Mouse (Mus musculus) intestine, embryonic 15.5 days (tissue): ENCODE data around the gene Prss53. TPM values are rescaled to one million over a fixed set of nuclear protein-coding genes. Genes with fewer than 3 reads are reported as not detected.
A peak's percentile ranks its signal among the peaks of the same experiment; 100 is the strongest.

Experiments used
- ATAC-seq: fragments of 200-750 bp; cut with Nextera tagmentation; 2 replicates; pipeline ENCODE4 v1.8.0; 2017; ENCODE audit warnings: moderate TSS enrichment, moderate library complexity
- H3K27ac ChIP-seq: fragments of 300-500 bp; sonication (generic); 2 replicates; pipeline ENCODE4 v1.5.1; 2015; ENCODE audit warnings: mild to moderate bottlenecking, inconsistent platforms
- H3K27me3 ChIP-seq: fragments of 300-500 bp; sonication (generic); replicated peaks from 2 replicates; pipeline ENCODE4 v1.6.1; 2015; ENCODE audit warnings: inconsistent platforms
- H3K36me3 ChIP-seq: fragments of 300-500 bp; sonication (generic); 2 replicates; pipeline ENCODE4 v1.6.1; 2015; ENCODE audit warnings: inconsistent platforms
- H3K4me1 ChIP-seq: fragments of 300-500 bp; sonication (generic); replicated peaks from 2 replicates; pipeline ENCODE4 v1.6.1; 2015; ENCODE audit warnings: inconsistent platforms
- H3K4me2 ChIP-seq: fragments of 300-500 bp; sonication (generic); replicated peaks from 2 replicates; pipeline ENCODE4 v1.6.1; 2015; ENCODE audit warnings: mild to moderate bottlenecking, inconsistent platforms
- H3K4me3 ChIP-seq: fragments of 300-500 bp; sonication (generic); replicated peaks from 2 replicates; pipeline ENCODE4 v1.5.1; 2015; ENCODE audit warnings: inconsistent platforms
- H3K9ac ChIP-seq: fragments of 300-500 bp; sonication (generic); 2 replicates; pipeline ENCODE4 v1.6.1; 2015; ENCODE audit warnings: inconsistent platforms
- H3K9me3 ChIP-seq: fragments of 300-500 bp; sonication (generic); 2 replicates; pipeline ENCODE4 v1.6.1; 2016; ENCODE audit warnings: inconsistent platforms
- WGBS: fragments of 180-500 bp; shearing (Covaris S2); methylation state at CpG from one replicate; pipeline ENCODE4 v1.1.7; 2015; 5-methylcytosine and 5-hydroxymethylcytosine counted together
- polyA plus RNA-seq: library from polyadenylated mRNA; unstranded; fragments of >200 nt; fragmentation: Nextera tagmentation; extraction: Ambion mirVana; gene quantifications from 2 replicates; pipeline ENCODE4 v1.2.1, GENCODE M21; 2015

Prss53 gene
- 1.7 and 2.3 TPM in 2 replicates for polyA plus RNA-seq

DNA sequence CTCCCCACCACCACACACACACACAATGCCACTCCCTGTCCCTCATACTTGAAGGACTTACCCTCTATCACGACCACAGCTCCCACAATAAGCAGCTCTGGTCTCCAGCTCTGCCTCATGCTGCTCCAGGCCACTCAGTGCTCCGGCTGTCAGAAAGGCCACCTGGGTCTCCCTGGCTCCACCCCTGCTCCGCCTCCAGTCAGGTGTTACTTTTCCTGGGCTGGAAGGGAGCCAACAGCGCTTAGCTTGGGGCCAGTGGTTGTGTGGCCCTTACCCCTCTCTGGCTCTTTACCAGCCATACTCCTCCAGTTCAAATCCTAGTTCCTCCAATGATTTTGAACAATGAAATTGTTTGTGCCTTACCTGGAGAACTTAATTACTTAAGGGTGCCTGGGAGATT, at the start of gene Prss53:
Gene Prss53 (minus strand): TSS at position 173 of the 400 bp plus-strand sequence.
- peak; percentile 28 for ATAC-seq
- no peak within 1 kb of the TSS for H3K4me2 ChIP-seq
- H3K9me3 ChIP-seq = no peaks in the 10 kb centered on the region
- H3K27me3 ChIP-seq = no peaks in the 10 kb centered on the region
- H3K9ac ChIP-seq = no peak within 1 kb of the TSS
- H3K4me1 ChIP-seq = peaks cover 8% of the 10 kb centered on the region
- H3K27ac ChIP-seq = no peak within 1 kb of the TSS
- H3K36me3 ChIP-seq = peaks cover 11% of the 10 kb centered on the region
- 25% methylated on average over 4 of the region's 4 CpGs for WGBS
- H3K4me3 ChIP-seq = no peak within 1 kb of the TSS

DNA sequence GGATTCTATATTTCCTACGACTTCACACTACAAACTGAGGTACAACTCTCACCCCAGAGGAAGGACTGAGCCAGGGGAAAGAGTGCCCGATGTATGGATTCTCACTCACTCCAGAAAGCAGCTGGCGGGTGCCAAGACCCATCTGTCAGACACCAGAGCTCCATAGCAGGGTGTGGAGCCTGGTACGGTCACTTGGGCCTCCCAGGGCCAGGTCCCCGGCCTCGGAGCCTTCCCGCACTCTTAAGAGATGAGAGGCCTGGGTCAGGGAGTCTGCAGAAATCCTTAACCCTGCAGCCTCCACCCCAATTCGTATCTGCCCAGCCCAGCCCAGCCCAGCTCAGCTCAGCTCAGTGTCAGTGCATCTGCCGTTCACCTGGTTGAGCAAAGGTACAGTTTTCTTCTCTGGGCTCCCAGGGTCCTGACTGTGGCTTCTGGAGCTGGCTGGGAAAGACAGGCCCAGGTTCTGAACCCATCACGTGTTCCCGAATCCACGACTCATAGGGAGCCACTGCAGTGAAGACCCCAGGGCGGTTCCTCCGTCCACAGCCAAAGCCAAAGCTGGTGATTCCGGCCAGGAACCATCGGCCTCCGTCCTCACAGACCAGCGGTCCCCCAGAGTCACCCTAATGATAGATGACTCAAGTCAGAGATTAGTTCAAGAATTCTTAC, 45.6 kb upstream of the Prss53 start:
- H3K4me1 ChIP-seq = peaks cover 31% of the 10 kb centered on the region
- no peak for ATAC-seq
- 0 out of 2 replicates have a peak overlapping the region, but pooled peaks have one; percentile 81 for H3K27ac ChIP-seq
- peak overlapping the region; percentile 75 for H3K4me3 ChIP-seq
- H3K27me3 ChIP-seq = no peaks in the 10 kb centered on the region
- no peaks in the 10 kb centered on the region for H3K36me3 ChIP-seq
- no peaks in the 10 kb centered on the region for H3K9me3 ChIP-seq
- peak overlapping the region; percentile 81 for H3K9ac ChIP-seq
- H3K4me2 ChIP-seq = peak overlapping the region; percentile 89
- 55% methylated on average over 18 of the region's 18 CpGs for WGBS

DNA sequence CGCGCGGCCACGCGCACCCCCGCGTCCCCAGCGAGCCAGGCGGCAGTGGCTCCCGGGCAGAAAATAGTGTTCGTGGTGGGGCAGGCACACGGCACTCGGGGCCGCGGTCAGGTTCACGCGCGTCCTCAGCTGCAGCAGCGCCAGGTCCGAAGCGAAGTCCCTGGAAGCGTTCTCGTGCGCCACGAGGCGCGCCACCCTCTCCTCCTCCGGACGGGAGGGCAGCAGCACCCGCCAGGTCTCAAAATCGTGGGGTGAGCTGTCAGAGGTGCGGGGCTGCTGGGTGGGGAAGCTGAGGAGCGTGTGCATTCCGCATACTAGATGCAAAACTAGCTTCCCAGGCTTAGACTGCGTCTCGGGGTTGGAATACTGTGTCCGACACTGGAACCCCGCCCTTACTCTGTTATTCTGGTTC, 45.0 kb upstream of the Prss53 start:
- Histone ChIP-seq H3K9ac (peak overlapping the region; percentile 81), H3K4me2 (peak overlapping the region; percentile 89), H3K27ac (peak overlapping the region; percentile 81), H3K4me1 (peaks cover 35% of the 10 kb centered on the region), H3K9me3 (no peaks in the 10 kb centered on the region), H3K4me3 (peak overlapping the region; percentile 75), H3K27me3 (no peaks in the 10 kb centered on the region), H3K36me3 (no peaks in the 10 kb centered on the region)
- peak; percentile 29 for ATAC-seq
- WGBS = 1% methylated on average over 38 of the region's 38 CpGs

DNA sequence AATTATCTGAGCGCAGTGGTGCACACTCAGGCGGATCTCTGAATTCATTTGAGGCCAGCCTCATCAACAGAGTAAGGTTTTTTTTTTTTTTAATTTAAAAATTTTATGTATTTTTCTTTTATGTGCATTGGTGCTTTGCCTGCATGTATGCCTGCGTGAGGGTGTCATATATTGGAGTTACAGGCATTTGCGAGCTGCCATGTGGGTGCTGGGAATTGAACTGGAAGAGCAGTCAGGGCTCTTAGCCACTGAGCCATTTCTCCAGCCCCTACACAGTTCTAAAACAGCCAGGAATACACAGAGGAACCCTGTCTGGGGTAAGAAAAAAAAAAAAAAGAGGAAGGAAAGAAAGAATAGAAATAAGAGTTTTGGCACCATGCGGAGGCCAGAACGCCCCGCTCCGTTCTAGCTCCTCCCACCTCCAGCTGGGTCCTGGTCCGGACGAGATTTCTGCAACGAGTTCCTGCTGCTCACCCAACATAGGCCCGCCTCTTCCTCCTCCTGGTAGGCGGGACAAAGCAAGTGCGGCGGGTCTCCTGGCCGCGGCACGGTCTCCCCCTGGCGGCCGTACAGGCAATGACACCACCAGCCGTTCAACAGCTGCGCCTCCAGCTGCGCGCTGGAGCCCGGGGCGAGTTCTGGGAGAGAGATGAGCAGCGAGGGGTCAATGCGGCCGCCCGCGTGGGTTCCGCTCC, 44.4 kb upstream of the Prss53 start:
- WGBS = 6% methylated on average over 32 of the region's 32 CpGs
- peaks cover 35% of the 10 kb centered on the region for H3K4me1 ChIP-seq
- H3K9me3 ChIP-seq = no peaks in the 10 kb centered on the region
- H3K4me2 ChIP-seq = peak overlapping the region; percentile 89
- no peaks in the 10 kb centered on the region for H3K36me3 ChIP-seq
- peak; percentile 92 for ATAC-seq
- peak overlapping the region; percentile 75 for H3K4me3 ChIP-seq
- peak overlapping the region; percentile 81 for H3K9ac ChIP-seq
- H3K27me3 ChIP-seq = no peaks in the 10 kb centered on the region
- peak overlapping the region; percentile 81 for H3K27ac ChIP-seq

DNA sequence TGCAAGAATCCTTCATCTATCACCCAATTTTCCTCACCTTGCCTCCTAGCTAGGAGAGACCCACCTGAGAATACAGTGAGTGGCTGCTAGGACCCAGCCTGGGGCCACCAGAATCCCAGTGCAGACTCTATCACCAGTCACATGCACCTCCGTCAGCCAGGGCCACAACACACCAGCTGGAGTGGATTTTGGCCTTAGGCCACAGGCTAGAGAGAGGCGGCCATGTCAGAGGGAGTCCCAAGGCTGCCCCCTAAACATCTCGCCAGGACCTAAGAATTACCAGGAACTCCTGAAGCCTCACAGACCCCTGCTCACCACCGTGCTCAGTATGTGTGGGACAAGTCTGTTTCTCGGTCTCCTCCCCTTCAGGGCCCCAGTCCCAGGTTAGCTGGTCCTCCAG, 43.3 kb upstream of the Prss53 start:
- no peaks in the 10 kb centered on the region for H3K36me3 ChIP-seq
- no peak overlapping the region for H3K9ac ChIP-seq
- no peaks in the 10 kb centered on the region for H3K27me3 ChIP-seq
- no peak overlapping the region for H3K27ac ChIP-seq
- WGBS = 85% methylated on average over 5 of the region's 5 CpGs
- no peaks in the 10 kb centered on the region for H3K9me3 ChIP-seq
- peaks cover 35% of the 10 kb centered on the region for H3K4me1 ChIP-seq
- no peak for ATAC-seq
- no peak overlapping the region for H3K4me2 ChIP-seq
- H3K4me3 ChIP-seq = no peak overlapping the region

DNA sequence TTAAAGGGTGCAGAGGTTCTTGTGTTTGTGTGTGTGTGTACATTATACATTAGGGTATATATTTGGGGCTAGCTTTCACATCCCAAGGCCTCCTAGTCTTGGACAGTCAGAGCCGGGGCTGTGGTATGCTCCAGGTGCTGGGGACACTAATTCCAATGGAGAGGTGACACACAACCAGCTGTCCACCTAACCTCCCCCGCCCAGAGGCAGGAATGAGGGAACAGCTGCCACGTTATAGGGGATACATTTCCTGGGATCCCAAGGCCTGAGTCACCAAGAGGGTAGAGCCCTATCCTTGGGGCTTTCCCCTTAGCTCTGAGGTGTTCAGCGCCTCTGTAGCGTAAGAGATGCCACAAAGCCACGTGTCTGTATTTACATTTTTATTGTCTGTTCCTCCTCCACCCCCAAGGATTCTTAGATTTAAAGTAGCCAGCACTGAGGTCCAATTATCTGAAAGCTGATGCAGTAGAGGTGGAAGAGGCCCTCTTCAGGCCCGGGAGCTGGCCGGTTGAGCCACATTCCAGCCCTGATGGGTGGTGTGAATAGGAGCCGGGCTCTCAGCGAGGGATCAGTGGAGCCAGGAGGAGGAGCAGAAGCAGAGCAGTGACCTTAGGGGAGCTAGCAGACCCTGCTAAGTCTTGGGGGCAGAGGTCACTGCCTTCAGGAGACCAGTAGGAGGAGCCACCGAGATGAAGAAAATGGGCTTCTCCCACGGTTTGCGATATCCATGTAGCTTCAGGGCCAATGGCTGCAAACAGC, 41.7 kb upstream of the Prss53 start:
- Histone ChIP-seq H3K4me1 (peaks cover 40% of the 10 kb centered on the region), H3K27ac (peak overlapping the region; percentile 80), H3K9ac (no peak overlapping the region), H3K4me2 (peak overlapping the region; percentile 25), H3K9me3 (no peaks in the 10 kb centered on the region), H3K4me3 (no peak overlapping the region), H3K27me3 (no peaks in the 10 kb centered on the region; the same call in 1 of the 2 replicates), H3K36me3 (no peaks in the 10 kb centered on the region)
- ATAC-seq = no peak
- 23% methylated on average over 13 of the region's 13 CpGs for WGBS

DNA sequence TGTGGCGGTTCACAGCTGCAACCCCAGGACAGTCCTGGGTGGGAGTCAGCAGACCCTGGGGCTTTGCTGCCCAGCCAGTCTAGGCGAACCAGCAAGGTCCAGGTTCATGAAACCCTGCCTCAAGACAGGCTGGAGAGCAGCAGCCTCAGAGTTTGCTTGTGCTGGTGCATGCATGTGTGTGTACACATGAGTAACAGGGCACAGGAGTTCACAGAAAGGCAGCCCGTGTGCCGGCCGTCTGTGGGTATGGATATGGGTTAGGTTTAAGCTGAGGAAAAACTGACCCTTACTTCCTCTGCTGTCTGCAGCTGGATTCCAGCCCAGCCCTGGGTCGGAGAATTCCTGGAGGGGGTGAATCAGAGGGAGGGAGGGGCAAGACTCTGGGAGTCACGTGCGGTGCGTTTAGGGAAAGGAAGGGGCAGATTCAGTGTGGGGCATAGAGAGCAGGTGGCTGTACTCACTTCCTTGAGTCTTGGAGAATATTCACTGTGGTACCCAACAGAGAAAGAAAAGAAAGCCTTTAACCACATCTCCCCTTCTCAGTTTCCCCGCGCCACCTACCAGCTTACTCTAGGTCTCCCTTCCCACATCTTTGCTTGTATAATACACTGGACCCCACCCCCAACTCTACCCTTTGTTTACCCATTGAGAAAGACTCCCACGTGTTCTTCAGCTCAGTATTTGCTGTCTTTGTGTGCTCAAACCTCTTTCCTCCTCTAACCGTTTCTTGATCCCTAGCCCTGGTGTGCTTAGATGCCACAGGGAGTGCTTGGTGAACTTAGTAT, 40.8 kb upstream of the Prss53 start:
- H3K9ac ChIP-seq = peak overlapping the region; percentile 34
- no peaks in the 10 kb centered on the region; the same call in 1 of the 2 replicates for H3K27me3 ChIP-seq
- H3K4me1 ChIP-seq = peaks cover 43% of the 10 kb centered on the region
- H3K9me3 ChIP-seq = no peaks in the 10 kb centered on the region
- H3K36me3 ChIP-seq = no peaks in the 10 kb centered on the region; the same call in 1 of the 2 replicates
- peak overlapping the region; percentile 80 for H3K27ac ChIP-seq
- ATAC-seq = peak; percentile 9
- H3K4me3 ChIP-seq = no peak overlapping the region
- 21% methylated on average over 13 of the region's 13 CpGs for whole genome bisulfite sequencing
- H3K4me2 ChIP-seq = peak overlapping the region; percentile 25

DNA sequence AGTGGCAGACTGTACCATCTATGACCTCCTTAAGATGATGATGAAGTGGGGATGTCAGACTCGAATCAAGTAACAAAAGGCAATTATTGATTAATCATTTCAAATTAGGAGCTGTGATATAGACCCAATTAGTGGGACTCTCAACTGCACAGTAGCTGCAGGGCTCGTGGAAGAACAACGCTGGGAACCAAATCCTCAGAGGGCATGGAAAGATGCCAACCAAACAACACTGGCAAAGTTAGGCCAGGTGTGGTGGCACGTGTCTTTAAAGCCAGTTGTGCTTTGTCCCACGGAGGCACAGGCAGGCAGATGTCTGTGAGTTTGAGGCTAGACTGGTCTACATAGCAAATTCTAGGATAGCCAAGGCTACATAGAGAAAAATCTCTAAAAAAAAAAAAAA, 39.9 kb upstream of the Prss53 start:
- 75% methylated on average over 5 of the region's 5 CpGs for WGBS
- peaks cover 3% of the 10 kb centered on the region for H3K36me3 ChIP-seq
- no peak for ATAC-seq
- H3K4me2 ChIP-seq = peak overlapping the region; percentile 54; the same call in 1 of the 2 replicates
- H3K4me3 ChIP-seq = no peak overlapping the region
- H3K4me1 ChIP-seq = peaks cover 41% of the 10 kb centered on the region
- H3K9ac ChIP-seq = no peak overlapping the region; the same call in 1 of the 2 replicates
- no peaks in the 10 kb centered on the region for H3K9me3 ChIP-seq
- 0 out of 2 replicates have a peak overlapping the region, but pooled peaks have one; percentile 79 for H3K27ac ChIP-seq
- no peaks in the 10 kb centered on the region; the same call in 1 of the 2 replicates for H3K27me3 ChIP-seq

DNA sequence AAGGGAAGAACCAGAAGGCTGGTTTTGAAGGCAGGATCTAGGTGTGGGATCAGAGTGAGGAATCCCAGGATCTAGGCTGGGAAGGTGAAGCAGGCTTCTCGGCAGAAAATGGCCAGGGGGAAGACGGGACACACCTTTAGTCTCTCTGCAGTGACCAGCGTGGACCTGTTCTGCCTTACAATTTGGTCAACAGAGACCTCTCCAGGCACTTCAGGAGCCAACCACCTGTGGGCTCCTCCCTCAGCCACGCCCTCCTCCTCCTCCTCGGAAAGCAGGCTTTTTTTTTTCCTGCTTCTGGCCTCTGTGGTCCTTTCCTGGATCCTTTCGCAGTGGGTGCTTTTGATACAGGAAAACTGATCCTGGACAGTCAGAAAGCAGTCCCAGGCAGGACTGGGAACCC, 39.2 kb upstream of the Prss53 start, which contains the start of gene Prss8:
Gene Prss8 (minus strand): TSS at position 182 of the 400 bp plus-strand sequence.
- 18% methylated on average over 6 of the region's 6 CpGs for WGBS
- peak within 1 kb of the TSS; percentile 49 for H3K4me3 ChIP-seq
- peaks cover 42% of the 10 kb centered on the region for H3K4me1 ChIP-seq
- H3K9ac ChIP-seq = peak within 1 kb of the TSS; percentile 70
- peak; percentile 50 for ATAC-seq
- peak within 1 kb of the TSS; percentile 54 for H3K4me2 ChIP-seq
- H3K36me3 ChIP-seq = peaks cover 3% of the 10 kb centered on the region
- no peaks in the 10 kb centered on the region for H3K9me3 ChIP-seq
- peak within 1 kb of the TSS; percentile 79 for H3K27ac ChIP-seq
- H3K27me3 ChIP-seq = no peaks in the 10 kb centered on the region; the same call in 1 of the 2 replicates

DNA sequence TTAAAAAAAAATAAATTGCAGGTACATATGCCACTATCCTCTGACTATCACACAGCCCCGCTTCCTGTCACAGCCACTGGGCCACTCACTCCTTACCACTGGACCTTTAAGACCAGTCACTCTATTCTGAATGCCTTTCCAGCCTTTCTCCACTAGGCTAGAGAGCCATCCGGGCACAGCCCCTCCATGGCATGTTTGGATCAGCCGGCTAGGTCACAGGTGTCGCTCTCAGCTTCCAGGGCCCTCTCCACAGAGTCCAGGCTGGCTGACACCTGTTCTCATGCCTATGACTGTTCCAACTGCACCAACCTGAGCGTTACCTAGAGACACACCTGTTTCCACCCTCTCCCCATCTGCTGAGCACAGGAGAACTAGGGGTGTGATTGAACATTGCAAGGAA, 37.8 kb upstream of the Prss53 start:
- peaks cover 41% of the 10 kb centered on the region for H3K4me1 ChIP-seq
- H3K27ac ChIP-seq = peak overlapping the region; percentile 79; the same call in 1 of the 2 replicates
- peak; percentile 3; the same call in 1 of the 2 replicates for ATAC-seq

DNA sequence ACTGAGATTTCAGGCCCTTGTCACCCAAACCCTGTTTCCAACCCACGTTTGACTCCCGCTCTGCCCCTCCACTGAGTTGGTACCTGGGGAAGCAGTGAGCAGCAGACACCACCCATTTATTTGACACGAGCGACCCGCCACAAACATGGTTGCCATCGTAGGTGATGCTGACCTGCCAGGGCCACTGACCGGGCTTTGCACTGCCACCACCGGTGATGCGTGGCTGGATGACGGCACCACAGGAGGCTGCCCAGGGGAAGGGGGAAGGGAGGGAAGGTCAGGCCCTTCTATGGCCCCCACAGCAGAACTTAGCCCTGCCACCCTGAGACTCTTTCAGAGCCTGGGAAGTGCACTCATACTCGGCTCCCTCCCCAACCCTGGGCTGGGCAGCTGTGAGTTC, 37.0 kb upstream of the Prss53 start:
- H3K27ac ChIP-seq = peak overlapping the region; percentile 80
- H3K36me3 ChIP-seq = peaks cover 3% of the 10 kb centered on the region
- H3K4me1 ChIP-seq = peaks cover 36% of the 10 kb centered on the region
- no peaks in the 10 kb centered on the region for H3K9me3 ChIP-seq
- peak overlapping the region; percentile 54 for H3K4me2 ChIP-seq
- no peaks in the 10 kb centered on the region; the same call in 1 of the 2 replicates for H3K27me3 ChIP-seq
- H3K4me3 ChIP-seq = peak overlapping the region; percentile 49
- ATAC-seq = no peak
- WGBS = 81% methylated on average over 11 of the region's 11 CpGs
- H3K9ac ChIP-seq = peak overlapping the region; percentile 17; the same call in 1 of the 2 replicates

More for the DNA sequence above, 37.8 kb upstream of the Prss53 start:
- WGBS = 35% methylated on average over 5 of the region's 5 CpGs
- Histone ChIP-seq H3K4me2 (peak overlapping the region; percentile 54), H3K27me3 (no peaks in the 10 kb centered on the region; the same call in 1 of the 2 replicates), H3K4me3 (peak overlapping the region; percentile 49), H3K9me3 (no peaks in the 10 kb centered on the region), H3K9ac (peak overlapping the region; percentile 70), H3K36me3 (peaks cover 3% of the 10 kb centered on the region)
